Mouse (Mus musculus): Measurements from ENCODE around the gene Arhgap45. TPM values are rescaled to one million over a fixed set of nuclear protein-coding genes. Genes with fewer than 3 reads are reported as not detected.
A peak's percentile ranks its signal among the peaks of the same experiment; 100 is the strongest.

The Arhgap45 gene
- 179 and 206 TPM in 2 replicates for polyA plus RNA-seq (2015; fragmentation: Nextera tagmentation; extraction: Ambion mirVana)

DNA sequence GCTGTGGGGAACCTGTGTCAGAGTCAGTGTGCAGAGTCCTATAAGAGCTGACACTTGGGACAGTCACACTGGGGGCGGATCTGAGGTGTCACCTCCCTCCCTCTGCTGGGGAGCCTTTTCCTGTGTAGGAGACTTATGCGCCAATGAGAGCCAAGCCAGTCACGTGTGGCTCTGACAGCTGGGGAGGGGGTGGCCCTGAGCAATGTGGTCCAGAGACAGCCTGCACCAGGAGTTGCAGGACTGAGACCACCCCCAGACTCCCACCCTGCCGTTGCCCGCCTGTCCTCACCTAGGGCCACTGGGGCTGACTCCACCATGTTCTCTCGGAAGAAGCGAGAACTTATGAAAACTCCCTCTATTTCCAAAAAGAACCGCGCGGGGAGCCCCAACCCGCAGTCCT, at the start of gene Arhgap45:
TSS of gene Arhgap45 (plus strand) at position 143 of the 400 bp plus-strand sequence.
- peak; percentile 94 for DNase-seq (ENCODE audit: low spot score)

- no peak for DNase-seq (ENCODE audit: low spot score)
Observed at GRCm38 (mm10) chr10:79966886-79967400, 49.5 kb upstream of the Arhgap45 start.

DNA sequence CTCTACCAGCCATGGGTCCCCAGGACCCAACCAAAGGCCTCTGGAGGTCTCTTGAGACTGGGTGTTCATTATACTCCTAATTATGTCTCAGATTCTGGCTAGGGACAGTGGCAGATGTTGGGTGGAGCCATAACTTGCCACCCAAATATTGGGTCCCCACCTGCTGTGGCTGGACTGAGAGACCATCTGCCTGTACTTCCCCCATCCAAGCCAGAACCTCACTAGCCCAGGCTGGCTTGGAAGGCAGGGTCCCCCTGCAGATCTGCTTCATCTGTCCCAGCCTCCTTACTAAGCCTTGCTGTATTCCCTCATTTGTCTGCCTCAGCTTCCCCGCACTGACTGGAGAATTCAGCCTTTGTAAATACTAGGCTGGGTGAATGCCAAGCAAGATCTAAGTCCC, 48.3 kb upstream of the Arhgap45 start:
- DNase-seq (ENCODE audit: low spot score) = no peak

- no peak for DNase-seq (ENCODE audit: low spot score)
Observed at GRCm38 (mm10) chr10:79969124-79969568, 47.3 kb upstream of the Arhgap45 start.

DNA sequence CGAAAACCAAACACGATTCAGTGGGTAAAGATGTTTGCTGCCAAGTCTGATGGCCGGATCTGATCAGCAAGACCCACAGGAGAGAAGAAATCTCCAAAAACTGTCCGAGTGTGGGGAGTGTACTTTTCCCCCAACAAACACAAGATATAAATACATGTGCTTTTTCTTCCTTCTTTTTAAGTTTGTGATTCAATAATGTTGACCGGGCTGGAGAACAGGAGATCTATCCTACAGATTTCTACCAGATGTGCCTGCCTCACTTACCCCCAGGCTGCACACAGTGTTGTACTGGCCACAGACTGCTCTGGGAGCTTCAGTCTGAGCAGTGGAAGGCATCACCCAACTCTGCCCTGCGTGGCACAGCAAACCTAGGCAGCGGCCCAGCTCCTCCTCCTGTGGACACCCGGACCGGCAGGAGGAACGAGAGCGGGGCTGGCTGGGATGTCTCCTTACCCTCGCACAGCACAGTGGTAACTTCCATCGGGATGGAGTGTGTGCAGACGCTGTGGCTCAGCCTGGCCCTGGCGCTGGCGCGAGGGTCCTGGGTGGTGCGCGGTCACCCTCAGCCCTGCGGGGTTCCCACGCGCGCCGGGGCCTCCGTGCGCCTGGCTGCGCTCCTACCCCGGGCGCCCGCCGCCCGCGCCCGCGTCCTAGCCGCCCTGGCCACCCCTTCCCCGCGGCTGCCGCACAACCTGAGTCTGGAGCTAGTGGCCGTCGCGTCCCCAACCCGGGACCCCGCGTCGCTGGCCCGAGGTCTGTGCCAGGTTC, 45.9 kb upstream of the Arhgap45 start, which contains the start of gene Grin3b:
TSS of gene Grin3b (plus strand) at position 301 of the 768 bp plus-strand sequence.
- no peak for DNase-seq (ENCODE audit: low spot score)

GRCm38 (mm10) chr10:79971183-79971497, 45.3 kb upstream of the Arhgap45 start:
- no peak for DNase-seq (ENCODE audit: low spot score)

GRCm38 (mm10) chr10:79972831-79973230, 43.6 kb upstream of the Arhgap45 start:
- no peak for DNase-seq (ENCODE audit: low spot score)

GRCm38 (mm10) chr10:79974087-79974486, 42.4 kb upstream of the Arhgap45 start:
- DNase-seq (ENCODE audit: low spot score) = no peak

- DNase-seq (ENCODE audit: low spot score) = no peak
Observed at GRCm38 (mm10) chr10:79974668-79975067, 41.8 kb upstream of the Arhgap45 start.

DNA sequence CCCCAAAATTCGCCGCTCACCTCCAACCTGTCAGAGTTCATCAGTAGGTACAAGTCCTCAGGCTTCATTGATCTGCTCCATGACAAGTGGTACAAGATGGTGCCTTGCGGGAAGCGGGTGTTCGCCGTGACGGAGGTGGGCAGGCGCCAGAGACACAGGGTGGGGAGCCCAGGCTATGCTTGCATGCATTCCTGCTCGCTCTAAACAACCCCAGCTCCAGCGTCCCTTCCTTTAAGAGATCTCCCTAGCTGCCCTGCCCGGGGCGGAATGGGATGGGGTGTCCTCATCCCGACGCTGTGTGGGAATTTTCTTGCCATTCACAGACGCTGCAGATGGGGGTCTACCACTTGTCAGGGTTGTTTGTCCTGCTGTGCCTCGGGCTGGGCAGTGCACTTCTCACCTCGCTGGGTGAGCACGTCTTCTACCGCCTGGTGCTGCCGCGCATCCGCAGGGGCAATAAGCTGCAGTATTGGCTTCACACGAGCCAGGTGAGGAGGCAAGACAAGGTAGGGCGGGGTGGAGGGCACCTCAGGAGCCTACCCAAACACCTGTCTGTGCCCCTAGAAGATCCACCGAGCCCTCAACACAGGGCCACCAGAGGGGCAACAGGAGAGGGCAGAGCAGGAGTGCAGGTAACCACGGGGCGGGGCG, 40.3 kb upstream of the Arhgap45 start:
- DNase-seq (ENCODE audit: low spot score) = no peak

GRCm38 (mm10) chr10:79976722-79977107, 39.7 kb upstream of the Arhgap45 start:
- DNase-seq (ENCODE audit: low spot score) = no peak

GRCm38 (mm10) chr10:79977324-79977723, 39.1 kb upstream of the Arhgap45 start:
- no peak for DNase-seq (ENCODE audit: low spot score)

- no peak for DNase-seq (ENCODE audit: low spot score)
Observed at GRCm38 (mm10) chr10:79978061-79978460, 38.4 kb upstream of the Arhgap45 start.

DNA sequence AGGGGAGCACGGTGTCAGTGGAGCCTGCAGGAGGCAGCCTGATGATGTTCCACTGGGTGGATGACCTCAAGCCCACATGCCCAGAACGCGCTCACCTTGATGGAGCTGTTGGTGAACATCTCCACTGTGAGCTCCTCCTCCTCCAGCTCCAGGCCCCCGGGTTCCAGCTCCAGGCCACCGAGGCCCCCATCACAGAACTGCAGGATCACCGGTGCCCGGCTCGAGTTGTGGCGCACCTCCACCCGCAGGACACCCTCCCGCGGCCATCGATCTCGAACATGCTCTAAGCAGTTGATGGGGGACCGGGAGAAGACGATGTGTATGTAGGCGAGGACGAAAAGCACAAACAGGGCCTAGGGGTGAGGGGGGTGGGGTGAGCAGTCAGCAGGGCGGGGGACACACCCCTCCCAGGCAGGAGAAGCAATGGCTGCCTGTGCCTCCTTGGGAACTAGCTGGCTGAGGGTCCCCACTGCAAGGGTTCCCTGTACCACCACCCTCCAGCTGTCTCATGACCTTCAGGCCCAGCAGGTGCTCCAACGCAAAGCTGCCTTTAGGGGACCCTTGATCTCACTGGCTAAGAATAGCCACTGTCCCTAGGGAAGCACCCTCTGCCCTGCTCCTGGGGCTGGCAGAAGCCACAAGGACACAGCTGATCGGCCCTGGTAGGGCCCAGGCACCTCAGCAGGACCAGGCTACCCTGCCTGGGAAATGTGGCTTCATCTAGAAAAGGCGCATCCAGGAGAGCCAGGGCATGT, 36.9 kb upstream of the Arhgap45 start:
- DNase-seq (ENCODE audit: low spot score) = no peak

DNA sequence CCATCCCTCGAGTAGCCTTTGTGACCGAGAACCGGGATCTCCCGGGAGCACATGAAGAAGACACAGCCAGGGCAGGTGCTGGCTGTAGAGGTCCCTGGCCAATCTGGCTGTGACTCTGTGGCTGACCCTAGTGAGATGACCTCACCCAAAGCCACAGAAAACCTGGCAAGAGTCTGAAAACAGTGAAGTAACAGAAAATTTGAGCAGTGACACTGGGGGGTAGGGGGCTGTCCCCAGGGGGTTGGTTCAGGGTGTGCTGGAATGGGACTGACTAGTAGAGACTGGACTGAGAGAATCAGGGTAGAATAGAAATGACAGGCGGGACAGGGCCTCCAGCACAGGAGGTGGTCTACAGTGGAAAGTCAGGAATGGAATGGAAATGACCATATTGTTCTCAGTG, 33.2 kb upstream of the Arhgap45 start:
- DNase-seq (ENCODE audit: low spot score) = no peak

- peak; percentile 72 for DNase-seq (ENCODE audit: low spot score)
Observed at GRCm38 (mm10) chr10:79983670-79984069, 32.8 kb upstream of the Arhgap45 start.

- DNase-seq (ENCODE audit: low spot score) = peak; percentile 89
Observed at GRCm38 (mm10) chr10:79984195-79984816, 32.1 kb upstream of the Arhgap45 start, which contains the start of gene Tmem259. TSS of gene Tmem259 (minus strand) at chr10:79984330.

- peak; percentile 98 for DNase-seq (ENCODE audit: low spot score)
Observed at GRCm38 (mm10) chr10:79984871-79985270, 31.6 kb upstream of the Arhgap45 start.

- peak; percentile 83 for DNase-seq (ENCODE audit: low spot score)
Observed at GRCm38 (mm10) chr10:79985334-79986231, 30.9 kb upstream of the Arhgap45 start.

DNA sequence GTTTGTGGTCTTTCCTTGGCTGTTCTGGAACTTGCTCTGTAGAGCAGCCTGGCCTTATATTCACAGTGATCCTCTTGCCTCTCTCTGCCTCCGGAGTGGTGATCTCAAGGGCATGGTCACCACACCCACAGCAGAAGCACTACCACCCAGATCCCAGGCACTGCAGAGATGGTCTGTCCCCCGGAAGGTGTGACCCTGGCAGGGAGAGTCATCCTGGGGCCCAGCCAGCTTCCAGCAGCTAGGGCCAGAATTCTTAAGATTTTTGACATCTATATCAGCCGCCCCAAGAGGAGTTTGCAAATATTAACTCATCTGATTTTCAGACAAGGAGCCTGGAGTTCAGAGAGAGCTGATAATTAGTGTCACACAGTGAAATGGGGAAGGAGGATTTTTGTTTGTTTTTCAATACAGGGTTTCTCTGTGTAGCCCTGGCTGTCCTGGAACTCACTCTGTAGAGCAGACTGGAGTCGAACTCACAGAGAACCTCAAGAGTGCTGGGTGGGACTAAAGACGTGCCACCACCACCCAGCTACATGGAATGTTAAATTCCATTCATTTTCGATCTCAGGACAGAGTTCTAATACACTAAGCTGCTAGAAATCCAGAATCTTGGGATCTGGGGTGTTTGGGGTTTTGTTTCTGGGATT, 30.1 kb upstream of the Arhgap45 start:
- DNase-seq (ENCODE audit: low spot score) = no peak
